Mouse (Mus musculus): ENCODE data around the gene Sqor. TPM values are rescaled to one million over a fixed set of nuclear protein-coding genes. Genes with fewer than 3 reads are reported as not detected.
A peak's percentile ranks its signal among the peaks of the same experiment; 100 is the strongest.

The Sqor gene
- polyA plus RNA-seq, 1 experiment, result 7.3 TPM

GRCm38 (mm10) chr2:122739023-122739422 is 26.0 kb upstream of the Sqor start:
- Histone ChIP-seq H3K4me3 (replicated peaks; ENCODE audit: insufficient read depth, low read depth, low read length) (peak overlapping the region; percentile 97), H3K27ac (ENCODE audit: insufficient read depth, low read length) (peak overlapping the region; percentile 61; the same call in 1 of the 2 replicates), H3K27me3 (ENCODE audit: control insufficient read depth, insufficient read depth, low read length) (no peaks in the 10 kb centered on the region), H3K4me1 (ENCODE audit: control insufficient read depth, insufficient read depth, low read length) (peaks cover 3% of the 10 kb centered on the region; the same call in 1 of the 2 replicates)
- 11% methylated on average over 7 of the region's 7 CpGs for WGBS
- TF ChIP-seq CTCF (IDR thresholded peaks at IDR 0.05; ENCODE audit: borderline replicate concordance, insufficient read depth, low read depth, low read length), result no peak
- no peak for TF ChIP-seq POLR2A (IDR thresholded peaks at IDR 0.05; ENCODE audit: borderline replicate concordance, insufficient read depth, low read length)
- DNase-seq, result peak in 1 of 2 experiments; percentile 16

- TF ChIP-seq CTCF (IDR thresholded peaks at IDR 0.05; ENCODE audit: borderline replicate concordance, insufficient read depth, low read depth, low read length) (no peak), POLR2A (IDR thresholded peaks at IDR 0.05; ENCODE audit: borderline replicate concordance, insufficient read depth, low read length) (no peak)
- WGBS, result 73% methylated on average over 9 of the region's 9 CpGs
- DNase-seq, result no peak
- Histone ChIP-seq H3K27ac (ENCODE audit: insufficient read depth, low read length) (no peak overlapping the region), H3K4me1 (ENCODE audit: control insufficient read depth, insufficient read depth, low read length) (no peaks in the 10 kb centered on the region), H3K4me3 (replicated peaks; ENCODE audit: insufficient read depth, low read depth, low read length) (no peak overlapping the region), H3K27me3 (ENCODE audit: control insufficient read depth, insufficient read depth, low read length) (no peaks in the 10 kb centered on the region)
These were observed 18.6 kb upstream of the Sqor start for GRCm38 (mm10) chr2:122746461-122746860.

- Histone ChIP-seq H3K27me3 (ENCODE audit: control insufficient read depth, insufficient read depth, low read length) (no peaks in the 10 kb centered on the region), H3K4me1 (ENCODE audit: control insufficient read depth, insufficient read depth, low read length) (no peaks in the 10 kb centered on the region), H3K4me3 (replicated peaks; ENCODE audit: insufficient read depth, low read depth, low read length) (no peak overlapping the region), H3K27ac (ENCODE audit: insufficient read depth, low read length) (no peak overlapping the region)
- peak; percentile 96 for TF ChIP-seq CTCF (IDR thresholded peaks at IDR 0.05; ENCODE audit: borderline replicate concordance, insufficient read depth, low read depth, low read length)
- TF ChIP-seq POLR2A (IDR thresholded peaks at IDR 0.05; ENCODE audit: borderline replicate concordance, insufficient read depth, low read length), result no peak
- WGBS, result 12% methylated on average over 7 of the region's 7 CpGs
- DNase-seq, result peak; percentile 53 to 74
These were observed 11.2 kb upstream of the Sqor start for GRCm38 (mm10) chr2:122753739-122754343.

DNA sequence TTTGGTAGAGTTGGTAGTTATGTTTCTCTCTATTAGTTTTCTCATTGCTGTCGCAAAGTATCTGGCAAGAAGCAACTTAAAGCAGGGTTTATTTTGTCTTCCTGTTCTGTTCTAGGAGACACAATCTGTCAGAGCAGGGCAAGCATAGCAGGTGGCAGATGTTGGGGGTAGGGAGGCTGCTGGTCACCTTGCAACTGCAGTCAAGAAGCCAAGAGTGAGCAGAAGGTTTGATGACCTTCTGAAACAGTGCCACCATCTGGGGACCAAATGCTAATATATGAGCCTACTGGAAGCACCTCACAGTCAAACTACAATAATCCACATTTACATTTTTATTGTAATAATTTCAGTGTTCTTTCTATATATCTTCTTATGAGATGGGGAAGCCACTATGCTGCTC is 5.2 kb upstream of the Sqor start:
- 13% methylated on average over 1 of the region's 1 CpGs for WGBS
- TF ChIP-seq POLR2A (IDR thresholded peaks at IDR 0.05; ENCODE audit: borderline replicate concordance, insufficient read depth, low read length) (no peak), CTCF (IDR thresholded peaks at IDR 0.05; ENCODE audit: borderline replicate concordance, insufficient read depth, low read depth, low read length) (no peak)
- Histone ChIP-seq H3K27ac (ENCODE audit: insufficient read depth, low read length) (no peak overlapping the region), H3K4me3 (replicated peaks; ENCODE audit: insufficient read depth, low read depth, low read length) (no peak overlapping the region), H3K27me3 (ENCODE audit: control insufficient read depth, insufficient read depth, low read length) (no peaks in the 10 kb centered on the region), H3K4me1 (ENCODE audit: control insufficient read depth, insufficient read depth, low read length) (no peaks in the 10 kb centered on the region)
- DNase-seq, result peak; percentile 58 to 83

DNA sequence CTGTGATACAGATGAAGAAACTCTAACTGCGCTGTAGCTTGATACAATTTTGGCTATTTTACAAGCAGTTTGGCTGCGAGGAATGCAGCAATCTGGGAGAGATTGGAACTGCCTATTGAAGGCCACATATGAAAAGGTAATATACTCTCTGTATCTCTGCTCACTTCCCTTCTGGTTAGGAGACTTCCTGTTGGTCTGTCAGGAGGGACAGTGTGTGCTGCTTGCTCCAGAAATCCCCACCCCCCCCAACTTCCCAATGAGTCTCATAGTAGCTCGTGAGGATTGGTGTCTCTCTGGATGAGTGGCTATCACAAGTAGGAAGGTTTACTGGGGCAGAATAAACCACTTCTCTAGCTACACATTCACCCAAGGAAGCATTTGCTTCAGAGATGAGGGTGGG is 2.0 kb upstream of the Sqor start:
- Histone ChIP-seq H3K27ac (ENCODE audit: insufficient read depth, low read length) (no peak overlapping the region), H3K27me3 (ENCODE audit: control insufficient read depth, insufficient read depth, low read length) (no peaks in the 10 kb centered on the region; the same call in 1 of the 2 replicates), H3K4me3 (replicated peaks; ENCODE audit: insufficient read depth, low read depth, low read length) (no peak overlapping the region), H3K4me1 (ENCODE audit: control insufficient read depth, insufficient read depth, low read length) (no peaks in the 10 kb centered on the region)
- WGBS, result 68% methylated on average over 3 of the region's 3 CpGs
- DNase-seq, result no peak
- no peak for TF ChIP-seq CTCF (IDR thresholded peaks at IDR 0.05; ENCODE audit: borderline replicate concordance, insufficient read depth, low read depth, low read length)
- TF ChIP-seq POLR2A (IDR thresholded peaks at IDR 0.05; ENCODE audit: borderline replicate concordance, insufficient read depth, low read length), result no peak

GRCm38 (mm10) chr2:122764526-122764925 is 511 bp upstream of the Sqor start:
- H3K4me3 ChIP-seq (replicated peaks; ENCODE audit: insufficient read depth, low read depth, low read length), result no peak overlapping the region
- WGBS, result 61% methylated on average over 6 of the region's 6 CpGs
- H3K27ac ChIP-seq (ENCODE audit: insufficient read depth, low read length), result no peak overlapping the region
- no peaks in the 10 kb centered on the region; the same call in 1 of the 2 replicates for H3K27me3 ChIP-seq (ENCODE audit: control insufficient read depth, insufficient read depth, low read length)
- H3K4me1 ChIP-seq (ENCODE audit: control insufficient read depth, insufficient read depth, low read length), result no peaks in the 10 kb centered on the region
- DNase-seq, result no peak
- TF ChIP-seq CTCF (IDR thresholded peaks at IDR 0.05; ENCODE audit: borderline replicate concordance, insufficient read depth, low read depth, low read length) (no peak), POLR2A (IDR thresholded peaks at IDR 0.05; ENCODE audit: borderline replicate concordance, insufficient read depth, low read length) (no peak)

- peak overlapping the region; percentile 55 for H3K4me3 ChIP-seq (replicated peaks; ENCODE audit: insufficient read depth, low read depth, low read length)
- no peaks in the 10 kb centered on the region for H3K4me1 ChIP-seq (ENCODE audit: control insufficient read depth, insufficient read depth, low read length)
- no peaks in the 10 kb centered on the region; the same call in 1 of the 2 replicates for H3K27me3 ChIP-seq (ENCODE audit: control insufficient read depth, insufficient read depth, low read length)
- WGBS, result 66% methylated on average over 3 of the region's 3 CpGs
- no peak overlapping the region for H3K27ac ChIP-seq (ENCODE audit: insufficient read depth, low read length)
- TF ChIP-seq CTCF (IDR thresholded peaks at IDR 0.05; ENCODE audit: borderline replicate concordance, insufficient read depth, low read depth, low read length) (no peak), POLR2A (IDR thresholded peaks at IDR 0.05; ENCODE audit: borderline replicate concordance, insufficient read depth, low read length) (no peak)
- no peak for DNase-seq
These were observed 733 bp downstream of the Sqor start for GRCm38 (mm10) chr2:122765794-122766145.

DNA sequence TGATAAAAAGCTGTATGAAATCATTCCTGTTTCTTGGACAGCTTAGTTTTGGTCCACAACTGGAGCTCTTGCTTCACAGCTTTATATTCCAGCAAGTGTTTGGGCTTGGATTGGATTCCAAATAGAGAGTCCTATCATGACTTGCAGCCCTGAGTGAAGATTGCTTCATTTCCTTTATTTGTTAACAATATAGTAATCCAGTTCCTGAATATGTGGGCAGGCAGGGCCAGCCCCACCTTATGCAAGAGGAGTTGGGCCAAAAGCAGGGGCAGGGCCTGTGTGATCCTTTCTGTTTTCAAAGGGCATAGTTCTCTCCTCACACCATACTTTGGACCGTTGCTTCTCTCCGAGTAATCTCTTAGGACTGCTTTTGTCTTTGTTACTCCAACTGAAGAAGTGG is 6.0 kb downstream of the Sqor start:
- H3K4me3 ChIP-seq (replicated peaks; ENCODE audit: insufficient read depth, low read depth, low read length), result no peak overlapping the region
- TF ChIP-seq CTCF (IDR thresholded peaks at IDR 0.05; ENCODE audit: borderline replicate concordance, insufficient read depth, low read depth, low read length), result no peak
- TF ChIP-seq POLR2A (IDR thresholded peaks at IDR 0.05; ENCODE audit: borderline replicate concordance, insufficient read depth, low read length), result no peak
- H3K4me1 ChIP-seq (ENCODE audit: control insufficient read depth, insufficient read depth, low read length), result no peaks in the 10 kb centered on the region
- 74% methylated on average over 2 of the region's 2 CpGs for WGBS
- no peak for DNase-seq
- H3K27me3 ChIP-seq (ENCODE audit: control insufficient read depth, insufficient read depth, low read length), result no peaks in the 10 kb centered on the region; the same call in 1 of the 2 replicates
- H3K27ac ChIP-seq (ENCODE audit: insufficient read depth, low read length), result no peak overlapping the region
